Mouse (Mus musculus) adrenal gland, postnatal 36 days (tissue): ENCODE data around the gene Prss56. TPM values are rescaled to one million over a fixed set of nuclear protein-coding genes. Genes with fewer than 3 reads are reported as not detected.
A peak's percentile ranks its signal among the peaks of the same experiment; 100 is the strongest.

Experiments
- DNase-seq, 2 experiments: peaks; one replicate each; pipeline ENCODE4 v3.0.0; 2021; ENCODE audit warnings: mixed read lengths in 1 of 2
- total RNA-seq, 2 experiments: library from RNA; stranded (reverse); gene quantifications; 2 replicates each; pipeline ENCODE4 v1.2.3; 2021

The Prss56 gene
- total RNA-seq, 2 experiments from 2014 or later: not detected

DNA sequence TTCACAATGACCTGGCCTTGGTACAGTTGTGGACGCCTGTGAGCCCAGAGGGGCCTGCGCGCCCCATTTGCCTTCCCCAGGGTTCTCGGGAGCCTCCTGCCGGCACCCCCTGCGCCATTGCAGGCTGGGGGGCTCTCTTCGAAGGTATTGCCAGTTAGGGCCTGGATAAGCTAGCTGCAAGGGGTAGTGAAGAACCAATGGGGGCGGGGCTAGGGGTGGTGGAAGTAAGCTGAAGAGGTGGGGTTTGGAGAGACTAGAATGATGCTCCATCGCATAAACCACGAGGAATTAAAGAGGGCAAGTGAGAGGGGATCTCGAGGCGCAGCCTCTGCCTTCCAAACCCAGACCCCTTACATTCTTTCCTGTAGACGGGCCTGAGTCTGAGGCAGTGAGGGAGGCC, 2.4 kb downstream of the Prss56 start:
- DNase-seq: no peak

- DNase-seq: no peak
These were observed 3.3 kb downstream of the Prss56 start for GRCm38 (mm10) chr1:87186261-87187036.

DNA sequence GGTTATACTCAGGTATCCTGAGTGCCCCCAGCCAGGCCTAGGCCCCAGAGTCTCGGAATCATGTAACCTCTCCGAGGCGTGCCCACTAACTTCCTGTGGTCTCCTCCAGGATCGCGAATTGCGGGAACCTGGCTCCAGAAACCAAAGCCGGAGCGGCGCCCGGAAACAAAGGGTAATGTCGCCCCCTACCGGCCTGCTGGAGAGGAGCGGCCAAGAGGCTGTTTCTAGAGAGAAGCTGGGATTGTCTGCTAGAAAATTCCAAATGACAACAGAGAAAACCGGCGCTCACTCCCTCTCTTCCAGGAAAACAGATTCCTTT, 3.9 kb downstream of the Prss56 start:
- peak; percentile 82 to 87 for DNase-seq

GRCm38 (mm10) chr1:87190429-87190828, 7.3 kb downstream of the Prss56 start, which contains the start of gene Chrnd:
Gene Chrnd, plus strand, starts transcription at chr1:87190607.
- DNase-seq: no peak

GRCm38 (mm10) chr1:87197296-87197695, 14.2 kb downstream of the Prss56 start:
- DNase-seq: no peak

GRCm38 (mm10) chr1:87198119-87199065, 15.3 kb downstream of the Prss56 start:
- no peak for DNase-seq

DNA sequence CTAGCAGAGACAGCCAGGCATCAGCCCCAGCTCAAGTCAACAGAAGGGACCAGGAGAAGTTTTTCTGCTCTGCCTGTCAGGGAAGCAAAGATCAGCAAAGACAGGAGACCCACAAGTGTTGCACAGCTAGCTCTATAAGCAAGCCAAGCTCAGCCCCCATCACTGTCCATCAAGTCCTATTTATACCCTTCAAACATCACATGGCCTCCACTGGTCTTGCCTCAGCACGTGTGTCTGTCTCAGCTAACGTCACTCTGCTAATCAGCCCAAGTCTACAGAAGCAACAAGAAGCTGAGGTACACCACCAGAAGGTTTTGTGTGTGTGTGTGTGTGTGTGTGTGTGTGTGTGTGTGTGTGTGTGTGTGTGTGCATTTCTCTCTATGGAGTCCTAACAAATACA, 17.7 kb downstream of the Prss56 start:
- no peak for DNase-seq

DNA sequence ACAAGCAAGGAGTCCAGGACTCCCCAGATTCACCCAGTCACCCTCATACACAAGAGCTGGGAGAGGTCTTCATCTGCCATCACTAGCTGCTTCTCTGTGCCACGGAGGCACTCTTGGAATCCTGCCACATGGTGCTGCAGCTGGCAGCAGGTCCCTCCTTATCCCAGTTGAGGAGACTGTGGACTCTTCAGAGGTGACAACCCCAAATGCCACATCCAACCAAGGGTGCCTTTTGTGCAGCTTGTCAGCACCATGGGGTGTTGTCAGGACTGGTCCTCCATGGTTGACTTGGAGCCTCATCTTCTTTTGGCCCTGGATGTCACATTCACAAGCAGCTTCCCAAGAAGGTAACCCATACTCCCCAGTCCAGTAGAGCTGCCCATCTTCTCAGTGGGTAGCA, 18.7 kb downstream of the Prss56 start:
- no peak for DNase-seq

GRCm38 (mm10) chr1:87203779-87204178, 20.7 kb downstream of the Prss56 start:
- DNase-seq: no peak

- DNase-seq: no peak
These were observed 21.4 kb downstream of the Prss56 start, which contains the start of gene Chrng for GRCm38 (mm10) chr1:87204465-87204864. Gene Chrng, plus strand, starts transcription at chr1:87204657.

GRCm38 (mm10) chr1:87205038-87205437, 21.9 kb downstream of the Prss56 start:
- peak in 1 of 2 experiments; percentile 20 for DNase-seq

- DNase-seq: no peak
These were observed 22.4 kb downstream of the Prss56 start for GRCm38 (mm10) chr1:87205502-87205901.

- no peak for DNase-seq
These were observed 23.2 kb downstream of the Prss56 start for GRCm38 (mm10) chr1:87206339-87206738.

DNA sequence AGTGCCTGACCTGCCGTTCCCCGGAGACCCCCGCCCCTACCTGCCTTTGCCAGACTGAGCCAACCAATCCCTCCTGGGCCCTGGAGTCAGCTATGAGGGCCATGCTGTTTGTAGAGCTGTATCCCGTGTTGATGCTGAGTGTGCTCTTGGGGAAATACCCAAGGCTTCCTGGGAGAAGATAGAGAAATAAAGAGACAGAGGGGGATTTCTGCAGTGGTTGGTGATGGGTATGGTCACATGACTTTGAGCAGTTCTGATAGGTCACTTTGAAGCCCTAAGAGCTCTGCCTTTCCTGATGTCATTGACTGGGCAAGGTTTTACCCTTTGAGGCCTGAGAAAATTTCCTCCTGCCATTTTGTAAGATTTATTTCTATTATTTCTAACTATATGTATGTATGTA, 28.3 kb downstream of the Prss56 start:
- DNase-seq: no peak

DNA sequence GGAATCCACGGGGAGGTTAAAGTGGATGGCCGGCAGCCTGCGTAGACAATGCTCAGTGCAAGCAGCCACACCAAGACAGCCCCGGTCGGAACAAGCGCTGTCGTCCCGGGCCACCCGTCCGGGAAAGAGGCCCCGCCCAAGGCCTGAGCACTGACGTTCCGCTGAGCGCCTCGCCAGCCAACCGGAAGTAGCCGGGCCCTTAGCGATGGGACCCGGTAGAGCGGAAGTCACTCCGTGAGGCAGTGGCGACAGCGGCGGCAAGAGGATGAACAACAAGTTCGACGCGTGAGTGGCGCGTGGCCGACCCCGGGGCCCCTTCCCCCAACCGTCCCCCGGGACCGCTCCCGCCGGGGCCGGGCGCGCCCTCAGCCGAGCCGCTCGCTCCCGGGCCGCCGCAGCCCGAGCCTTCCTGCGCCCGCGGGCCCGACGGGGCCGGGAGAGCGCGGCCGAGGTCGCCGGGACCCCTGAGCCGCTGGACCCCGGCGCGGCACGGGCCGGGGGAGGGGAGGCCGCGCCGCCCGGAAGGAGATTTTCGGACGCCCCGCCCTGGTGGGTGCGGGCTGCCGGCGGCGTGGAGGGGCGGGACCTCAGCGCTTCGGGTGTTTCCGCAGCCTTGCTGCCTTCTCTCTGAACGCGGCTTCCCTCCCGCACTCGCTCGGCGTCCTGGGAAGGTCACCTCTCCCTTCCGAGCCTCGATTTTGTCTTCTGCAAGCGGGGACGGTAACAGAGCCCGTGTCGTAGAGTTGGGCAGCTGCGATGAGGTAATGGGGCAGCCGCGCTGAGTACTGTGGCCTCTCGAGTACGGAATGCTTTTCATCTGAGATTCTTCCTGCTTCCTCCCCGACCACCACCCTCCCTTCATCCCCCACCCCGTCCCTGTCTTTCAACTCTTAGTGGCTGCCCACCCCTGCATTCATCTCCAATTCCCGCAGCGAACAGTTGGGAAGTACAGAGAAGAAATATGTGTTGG, 30.9 kb downstream of the Prss56 start, which contains the start of gene Eif4e2:
Gene Eif4e2, plus strand, starts transcription at position 180 of the 970 bp plus-strand sequence.
- DNase-seq: peak; percentile 96 to 97

DNA sequence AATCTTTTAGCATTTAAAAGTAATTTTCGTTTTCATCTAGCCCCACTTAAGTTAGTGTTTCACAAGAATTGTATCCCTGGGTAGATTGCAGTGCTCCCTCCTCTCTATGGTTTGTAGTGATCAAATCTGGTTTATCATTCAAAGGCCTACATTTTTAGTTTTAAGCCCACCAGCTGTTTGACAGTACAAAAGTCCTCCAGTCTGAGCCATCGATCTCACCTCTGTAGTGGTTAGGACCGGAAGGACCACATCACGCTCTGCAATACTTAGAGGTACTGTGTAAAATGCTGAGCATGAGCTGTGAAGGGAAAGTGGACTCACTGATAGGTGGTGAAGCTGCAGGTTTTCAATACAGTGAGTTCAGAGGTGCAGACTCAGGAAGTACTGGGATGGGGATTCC, 31.6 kb downstream of the Prss56 start:
- DNase-seq: no peak

DNA sequence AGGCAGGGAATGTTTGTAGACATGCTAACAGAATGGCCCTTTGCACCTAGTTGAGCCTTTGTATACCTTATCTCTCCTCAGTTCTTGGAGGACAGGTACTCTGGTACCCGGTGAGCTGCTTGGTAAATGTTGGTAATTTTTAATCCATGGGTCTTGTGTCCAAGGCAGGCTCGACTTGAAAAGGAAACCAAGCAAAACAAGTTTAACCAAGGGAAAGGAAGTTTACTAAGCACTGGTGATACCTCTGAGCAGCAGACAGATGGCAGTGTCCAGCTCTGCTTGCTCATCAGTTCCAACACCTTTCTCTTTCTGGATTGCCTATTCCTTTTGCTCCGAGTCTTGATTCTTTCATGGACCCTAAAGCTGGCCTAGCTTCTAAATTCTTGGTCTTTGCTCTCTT, 34.8 kb downstream of the Prss56 start:
- DNase-seq: peak in 1 of 2 experiments; percentile 23

DNA sequence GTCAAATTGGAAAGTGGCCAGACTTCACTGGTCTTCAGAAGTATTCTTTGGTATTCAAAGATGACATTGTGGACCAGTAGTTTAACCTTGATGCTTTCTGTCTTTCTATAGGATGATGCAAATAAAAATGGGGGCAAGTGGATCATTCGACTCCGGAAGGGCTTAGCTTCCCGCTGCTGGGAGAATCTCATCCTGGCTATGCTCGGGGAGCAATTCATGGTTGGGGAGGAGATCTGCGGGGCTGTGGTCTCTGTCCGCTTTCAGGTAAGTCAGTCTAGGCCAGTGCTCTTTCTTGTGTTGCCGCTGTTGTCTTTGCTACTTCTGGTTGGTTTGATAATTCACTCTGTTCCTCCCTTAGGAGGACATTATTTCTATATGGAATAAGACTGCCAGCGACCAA, 42.6 kb downstream of the Prss56 start:
- DNase-seq: no peak

- no peak for DNase-seq
These were observed 43.5 kb downstream of the Prss56 start for GRCm38 (mm10) chr1:87226409-87227159.

GRCm38 (mm10) chr1:87227160-87227550, 44.0 kb downstream of the Prss56 start:
- no peak for DNase-seq

DNA sequence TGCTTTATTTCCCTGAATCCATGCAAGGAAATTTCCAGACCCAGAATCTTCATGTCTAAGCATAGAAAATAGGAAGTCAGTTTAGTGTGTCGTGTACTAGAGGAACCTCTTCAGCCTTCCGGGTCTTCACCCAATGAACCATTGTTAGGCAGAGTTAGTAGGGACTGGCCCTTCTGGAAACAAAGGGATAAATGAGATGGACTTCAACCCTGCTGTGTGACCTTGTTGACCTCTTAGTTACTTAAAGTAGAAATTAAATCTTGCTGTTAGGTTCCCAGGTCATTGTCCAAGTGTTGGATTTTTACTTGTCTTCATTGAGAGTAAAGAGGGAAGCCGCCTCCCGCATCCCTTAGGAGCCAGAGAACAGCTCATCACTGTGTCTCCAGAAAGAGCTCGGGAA, 47.5 kb downstream of the Prss56 start:
- no peak for DNase-seq
